Mouse (Mus musculus): ENCODE results near the gene Nmnat2. TPM values are rescaled to one million over a fixed set of nuclear protein-coding genes. Genes with fewer than 3 reads are reported as not detected.

Nmnat2 gene
- total and polyA plus RNA-seq, 2 experiments from 2014 or later = 70.5 to 120 TPM

- peak; percentile 46 for DNase-seq (ENCODE audit: low spot score)
- no peak for TF ChIP-seq CTCF (IDR thresholded peaks at IDR 0.05; ENCODE audit: low read depth)
- no peaks in the 10 kb centered on the region for H3K4me1 ChIP-seq (ENCODE audit: insufficient read depth, low read length)
- no peaks in the 10 kb centered on the region for H3K9me3 ChIP-seq (ENCODE audit: low read length)
- ATAC-seq = peak; percentile 47; the same call in 1 of the 2 replicates
- no peak overlapping the region for H3K27ac ChIP-seq
- no peak overlapping the region for H3K4me3 ChIP-seq (ENCODE audit: low read length)
- H3K27me3 ChIP-seq (ENCODE audit: insufficient read depth, low read length) = no peaks in the 10 kb centered on the region
- no peak overlapping the region for H3K4me2 ChIP-seq (ENCODE audit: low read depth, low read length)
- 48% methylated on average over 10 of the region's 10 CpGs for WGBS
- no peaks in the 10 kb centered on the region for H3K36me3 ChIP-seq (ENCODE audit: insufficient read depth, low read length)
- H3K9ac ChIP-seq (replicated peaks; ENCODE audit: low read length) = no peak overlapping the region
Measured at GRCm38 (mm10) chr1:152964344-152964743, 9.6 kb downstream of the Nmnat2 start.

- WGBS = 59% methylated on average over 6 of the region's 6 CpGs
- TF ChIP-seq CTCF (IDR thresholded peaks at IDR 0.05; ENCODE audit: low read depth) = no peak
- no peak for ATAC-seq
- no peaks in the 10 kb centered on the region for H3K36me3 ChIP-seq (ENCODE audit: insufficient read depth, low read length)
- no peaks in the 10 kb centered on the region for H3K9me3 ChIP-seq (ENCODE audit: low read length)
- H3K27ac ChIP-seq = no peak overlapping the region
- no peaks in the 10 kb centered on the region for H3K27me3 ChIP-seq (ENCODE audit: insufficient read depth, low read length)
- no peak for DNase-seq (ENCODE audit: low spot score)
- H3K9ac ChIP-seq (replicated peaks; ENCODE audit: low read length) = no peak overlapping the region
- no peaks in the 10 kb centered on the region for H3K4me1 ChIP-seq (ENCODE audit: insufficient read depth, low read length)
- no peak overlapping the region for H3K4me3 ChIP-seq (ENCODE audit: low read length)
- no peak overlapping the region for H3K4me2 ChIP-seq (ENCODE audit: low read depth, low read length)
Measured at GRCm38 (mm10) chr1:152966222-152966621, 11.4 kb downstream of the Nmnat2 start.

- H3K9me3 ChIP-seq (ENCODE audit: low read length) = no peaks in the 10 kb centered on the region
- TF ChIP-seq CTCF (IDR thresholded peaks at IDR 0.05; ENCODE audit: low read depth) = no peak
- no peak overlapping the region for H3K4me3 ChIP-seq (ENCODE audit: low read length)
- no peak overlapping the region for H3K9ac ChIP-seq (replicated peaks; ENCODE audit: low read length)
- 58% methylated on average over 2 of the region's 2 CpGs for WGBS
- ATAC-seq (no peak), DNase-seq (ENCODE audit: low spot score) (peak; percentile 23)
- H3K27me3 ChIP-seq (ENCODE audit: insufficient read depth, low read length) = no peaks in the 10 kb centered on the region
- H3K4me2 ChIP-seq (ENCODE audit: low read depth, low read length) = no peak overlapping the region
- no peaks in the 10 kb centered on the region for H3K4me1 ChIP-seq (ENCODE audit: insufficient read depth, low read length)
- no peaks in the 10 kb centered on the region for H3K36me3 ChIP-seq (ENCODE audit: insufficient read depth, low read length)
- H3K27ac ChIP-seq = no peak overlapping the region
Measured at GRCm38 (mm10) chr1:152966686-152967085, 11.9 kb downstream of the Nmnat2 start.

GRCm38 (mm10) chr1:152969081-152969480 lies 14.3 kb downstream of the Nmnat2 start:
- Histone ChIP-seq H3K4me2 (ENCODE audit: low read depth, low read length) (no peak overlapping the region), H3K36me3 (ENCODE audit: insufficient read depth, low read length) (no peaks in the 10 kb centered on the region), H3K9ac (replicated peaks; ENCODE audit: low read length) (no peak overlapping the region), H3K27me3 (ENCODE audit: insufficient read depth, low read length) (no peaks in the 10 kb centered on the region), H3K4me3 (ENCODE audit: low read length) (no peak overlapping the region), H3K9me3 (ENCODE audit: low read length) (no peaks in the 10 kb centered on the region), H3K27ac (no peak overlapping the region), H3K4me1 (ENCODE audit: insufficient read depth, low read length) (no peaks in the 10 kb centered on the region)
- DNase-seq (ENCODE audit: low spot score) = no peak
- ATAC-seq = no peak
- 55% methylated on average over 4 of the region's 4 CpGs for WGBS
- no peak for TF ChIP-seq CTCF (IDR thresholded peaks at IDR 0.05; ENCODE audit: low read depth)

GRCm38 (mm10) chr1:152972957-152973356 lies 18.2 kb downstream of the Nmnat2 start:
- Histone ChIP-seq H3K4me3 (ENCODE audit: low read length) (no peak overlapping the region), H3K36me3 (ENCODE audit: insufficient read depth, low read length) (no peaks in the 10 kb centered on the region), H3K4me2 (ENCODE audit: low read depth, low read length) (no peak overlapping the region), H3K4me1 (ENCODE audit: insufficient read depth, low read length) (no peaks in the 10 kb centered on the region), H3K27me3 (ENCODE audit: insufficient read depth, low read length) (no peaks in the 10 kb centered on the region), H3K27ac (0 out of 2 replicates have a peak overlapping the region, but pooled peaks have one; percentile 15), H3K9ac (replicated peaks; ENCODE audit: low read length) (no peak overlapping the region), H3K9me3 (ENCODE audit: low read length) (no peaks in the 10 kb centered on the region)
- no peak for ATAC-seq
- DNase-seq (ENCODE audit: low spot score) = no peak
- 30% methylated on average over 4 of the region's 4 CpGs for WGBS
- no peak for TF ChIP-seq CTCF (IDR thresholded peaks at IDR 0.05; ENCODE audit: low read depth)

- Histone ChIP-seq H3K4me1 (ENCODE audit: insufficient read depth, low read length) (no peaks in the 10 kb centered on the region), H3K36me3 (ENCODE audit: insufficient read depth, low read length) (no peaks in the 10 kb centered on the region), H3K9me3 (ENCODE audit: low read length) (no peaks in the 10 kb centered on the region), H3K27me3 (ENCODE audit: insufficient read depth, low read length) (no peaks in the 10 kb centered on the region), H3K27ac (no peak overlapping the region), H3K4me3 (ENCODE audit: low read length) (no peak overlapping the region), H3K9ac (replicated peaks; ENCODE audit: low read length) (no peak overlapping the region), H3K4me2 (ENCODE audit: low read depth, low read length) (no peak overlapping the region)
- DNase-seq (ENCODE audit: low spot score) (no peak), ATAC-seq (no peak)
- TF ChIP-seq CTCF (IDR thresholded peaks at IDR 0.05; ENCODE audit: low read depth) = no peak
- 40% methylated on average over 5 of the region's 5 CpGs for WGBS
Measured at GRCm38 (mm10) chr1:152973421-152973820, 18.6 kb downstream of the Nmnat2 start.

GRCm38 (mm10) chr1:152973861-152974260 lies 19.1 kb downstream of the Nmnat2 start:
- Histone ChIP-seq H3K9me3 (ENCODE audit: low read length) (no peaks in the 10 kb centered on the region), H3K4me3 (ENCODE audit: low read length) (no peak overlapping the region), H3K9ac (replicated peaks; ENCODE audit: low read length) (no peak overlapping the region), H3K4me2 (ENCODE audit: low read depth, low read length) (no peak overlapping the region), H3K27me3 (ENCODE audit: insufficient read depth, low read length) (no peaks in the 10 kb centered on the region), H3K36me3 (ENCODE audit: insufficient read depth, low read length) (no peaks in the 10 kb centered on the region), H3K27ac (no peak overlapping the region), H3K4me1 (ENCODE audit: insufficient read depth, low read length) (no peaks in the 10 kb centered on the region)
- WGBS = 16% methylated on average over 4 of the region's 4 CpGs
- no peak for TF ChIP-seq CTCF (IDR thresholded peaks at IDR 0.05; ENCODE audit: low read depth)
- DNase-seq (ENCODE audit: low spot score) (no peak), ATAC-seq (no peak)
